Mouse (Mus musculus) Patski (cell line): Measurements from ENCODE around the gene Leng1. TPM values are rescaled to one million over a fixed set of nuclear protein-coding genes. Genes with fewer than 3 reads are reported as not detected.

ENCODE experiments used
- ATAC-seq: fragments of 100-300 bp; one replicate; pipeline ENCODE4 v1.8.0; 2021
- CTCF ChIA-PET: fragments of 350-600 bp; sonication (Branson Sonifier 250); formaldehyde crosslinking; loops from one replicate; lab custom pipeline; 2022; ENCODE audit warnings: inconsistent platforms; lab: Charles Lee
- POLR2A ChIA-PET: fragments of 350-600 bp; sonication (Branson Sonifier 250); formaldehyde crosslinking; loops from one replicate; lab custom pipeline; 2022; ENCODE audit warnings: antibody characterized with exemption, inconsistent platforms; lab: Charles Lee
- DNase-seq: peaks from one replicate; pipeline ENCODE4 v3.0.0-alpha.2; 2011; ENCODE audit warnings: low read depth, low spot score
- H3K27me3 ChIP-seq: fragments of 371-371 bp; one replicate; pipeline ENCODE4 v1.5.1; 2021
- CTCF ChIP-seq: fragments of 100-300 bp; IDR thresholded peaks from one replicate; pipeline ENCODE4 v1.5.1; 2021
- in situ Hi-C: fragments of 300-500 bp; cut with MboI; formaldehyde crosslinking; loops from 3 replicates; pipeline ENCODE4 v1.11.1; 2018; ENCODE audit warnings: low pct_unique_long_range_greater_than_20kb, mixed read lengths
- polyA plus RNA-seq: library from polyadenylated mRNA; unstranded; gene quantifications from one replicate; pipeline ENCODE4 v1.2.3, GENCODE M21; 2021

Gene Leng1
- polyA plus RNA-seq, 1 experiment from 2014 or later, result 18.5 TPM

DNA sequence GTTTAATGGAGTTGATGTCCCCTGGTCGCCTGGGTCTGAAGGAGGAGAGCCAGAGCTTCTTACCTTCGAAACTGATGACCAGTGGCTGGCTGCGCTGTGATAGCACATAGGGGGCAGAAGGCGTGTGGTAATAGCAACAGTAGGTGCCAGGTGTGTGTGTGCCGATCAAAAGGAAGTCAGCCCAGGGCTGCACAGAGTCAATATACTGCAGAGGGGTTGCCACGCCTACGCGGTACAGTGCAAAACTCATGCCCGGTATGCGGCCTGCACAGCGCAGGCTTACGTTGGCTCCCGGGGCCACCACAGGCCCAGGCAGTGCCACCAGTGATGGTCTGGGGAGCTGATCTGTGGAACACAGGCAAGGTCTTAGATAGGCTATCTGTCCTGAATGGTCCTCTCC, 54.6 kb downstream of the Leng1 start:
- TF ChIP-seq CTCF, result no peak
- ATAC-seq (no peak), DNase-seq (no peak)
- in situ Hi-C loops, result no loop called here
- ChIA-PET POLR2A (no interaction called here), CTCF (interaction anchor here (0.9 kb wide), 1 partner anchor 9 kb away, joined by 3 read pairs; no protein-coding TSS in a partner anchor)
- H3K27me3 ChIP-seq, result no peaks in the 10 kb centered on the region

DNA sequence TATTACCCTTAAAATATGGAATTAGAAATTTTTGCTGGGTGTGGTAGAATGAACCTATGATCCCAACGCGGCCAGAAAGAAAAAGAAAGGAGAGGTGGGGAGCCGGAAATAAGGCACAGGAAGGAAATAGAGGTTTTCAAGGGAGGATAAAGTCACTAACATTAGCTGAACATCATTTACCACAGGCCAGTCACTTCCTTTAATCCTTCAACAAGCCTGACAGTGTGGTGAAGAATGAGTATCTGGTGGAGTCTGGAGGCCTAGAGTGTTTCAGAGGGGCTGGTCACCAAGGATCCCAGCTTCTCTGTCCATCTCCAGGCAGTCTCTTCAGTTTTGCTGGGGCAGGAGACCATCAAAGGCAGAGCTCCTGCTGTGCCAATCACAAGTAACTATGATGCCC, 55.2 kb downstream of the Leng1 start:
- CTCF ChIA-PET, result interaction anchor here (0.9 kb wide), 1 partner anchor 9 kb away, joined by 3 read pairs; no protein-coding TSS in a partner anchor
- in situ Hi-C loops, result no loop called here
- no peak for ATAC-seq
- no peak for DNase-seq
- POLR2A ChIA-PET, result no interaction called here
- TF ChIP-seq CTCF, result no peak
- no peaks in the 10 kb centered on the region for H3K27me3 ChIP-seq

Other genes starting within 250 kb of the Leng1 start
- not detected for gene Cacng6, start 241.6 kb downstream of the Leng1 start, polyA plus RNA-seq
- gene Tarm1, start 163.2 kb downstream of the Leng1 start, polyA plus RNA-seq, result not detected
- gene Oscar, start 49.7 kb downstream of the Leng1 start, polyA plus RNA-seq, result 0.09 TPM
- 328 TPM for gene Ndufa3, start 48.5 kb downstream of the Leng1 start, polyA plus RNA-seq
- gene Tfpt, start 35.9 kb downstream of the Leng1 start, polyA plus RNA-seq, result 27.1 TPM
- 58.0 TPM for gene Prpf31, start 35.9 kb downstream of the Leng1 start, polyA plus RNA-seq
- 56.5 TPM for gene Cnot3, start 20.6 kb downstream of the Leng1 start, polyA plus RNA-seq
- 2.4 TPM for gene Tmc4, start 11.7 kb upstream of the Leng1 start, polyA plus RNA-seq
- 205 TPM for gene Tsen34, start 27.0 kb upstream of the Leng1 start, polyA plus RNA-seq
- 118 TPM for gene Mboat7, start 27.7 kb upstream of the Leng1 start, polyA plus RNA-seq
- 1,336 TPM for gene Rps9, start 38.2 kb upstream of the Leng1 start, polyA plus RNA-seq
- gene Pirb, start 54.6 kb upstream of the Leng1 start, polyA plus RNA-seq, result 0.03 TPM
- not detected for gene Gm15448, start 159.8 kb upstream of the Leng1 start, polyA plus RNA-seq
- not detected for gene Pira2, start 179.2 kb upstream of the Leng1 start, polyA plus RNA-seq
- gene Gm14548, start 232.3 kb upstream of the Leng1 start, polyA plus RNA-seq, result not detected
- gene Lilra6, start 249.7 kb upstream of the Leng1 start, polyA plus RNA-seq, result not detected